Mouse (Mus musculus) R1 (cell line): ENCODE data around the gene Tekt3.
A peak's percentile ranks its signal among the peaks of the same experiment; 100 is the strongest.

Source experiments
- DNase-seq: peaks from one replicate; pipeline ENCODE4 v3.0.0-alpha.2; 2018; ENCODE audit warnings: low read depth, low spot score

Gene Tekt3

DNA sequence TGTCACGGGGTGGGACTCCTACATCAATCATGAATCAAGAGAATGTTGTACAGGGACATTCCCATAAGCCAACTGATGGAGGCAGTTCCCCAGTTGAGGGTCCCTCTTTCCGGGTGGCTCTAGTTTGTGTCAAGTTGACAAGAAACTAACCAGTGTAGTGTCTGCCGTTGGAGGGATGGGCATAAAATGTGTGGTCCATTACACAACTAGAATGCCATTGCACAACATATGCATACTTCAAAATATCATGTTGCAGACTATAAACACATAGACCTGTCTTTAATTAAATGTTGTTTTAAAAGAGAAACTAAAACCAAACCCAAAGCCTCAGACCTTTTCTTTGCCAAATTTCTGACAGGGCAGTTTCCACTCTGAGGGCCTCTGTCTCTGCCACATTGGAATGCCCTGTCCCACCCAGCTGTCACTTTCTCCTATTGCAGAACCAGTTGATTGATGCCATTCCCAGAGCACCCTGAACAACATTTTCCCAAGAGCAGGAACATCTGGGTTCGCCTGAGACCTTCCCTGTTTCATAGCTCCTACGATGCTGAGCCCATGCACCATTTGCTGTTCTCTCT lies 3.0 kb upstream of the Tekt3 start:
- DNase-seq = no peak

DNA sequence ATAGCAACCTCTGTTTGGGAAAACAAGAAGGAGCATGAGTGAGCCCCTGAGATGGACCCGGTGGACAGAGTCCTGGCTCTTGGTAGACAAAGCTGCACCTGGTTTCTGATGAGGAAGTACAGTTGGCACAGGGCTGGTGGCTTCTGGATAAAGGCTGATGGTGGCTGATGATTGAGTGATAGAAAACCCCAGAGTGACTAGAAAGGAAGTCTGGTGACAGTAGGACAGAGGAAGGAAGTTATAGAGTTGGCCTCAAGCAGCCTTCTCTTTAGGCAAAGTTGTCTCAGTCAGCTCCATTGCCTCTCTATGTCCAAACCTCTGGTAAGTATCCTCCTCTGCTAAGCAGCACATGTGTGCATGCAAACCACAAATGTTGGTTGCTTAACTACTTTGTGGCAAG lies 1.5 kb upstream of the Tekt3 start:
- no peak for DNase-seq

DNA sequence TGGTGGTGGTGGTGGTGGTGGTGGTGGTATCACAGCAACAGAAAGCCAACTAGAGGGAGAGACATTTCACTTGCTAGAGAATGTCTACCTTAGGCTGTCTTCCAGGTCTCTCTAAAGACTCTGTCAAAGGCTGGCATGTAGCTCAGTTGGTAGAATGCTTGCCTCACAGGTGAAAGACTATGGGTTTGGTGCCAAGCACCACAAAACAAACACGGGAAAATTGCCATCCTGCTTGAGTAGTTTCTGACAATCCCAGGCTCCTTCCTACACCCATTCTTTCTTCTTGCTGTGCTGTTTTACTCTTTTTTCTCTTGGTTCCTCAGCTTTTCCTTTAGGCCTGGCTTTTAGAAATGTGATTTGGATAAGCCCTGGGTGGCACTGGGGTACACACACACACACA lies 5.1 kb downstream of the Tekt3 start:
- no peak for DNase-seq

DNA sequence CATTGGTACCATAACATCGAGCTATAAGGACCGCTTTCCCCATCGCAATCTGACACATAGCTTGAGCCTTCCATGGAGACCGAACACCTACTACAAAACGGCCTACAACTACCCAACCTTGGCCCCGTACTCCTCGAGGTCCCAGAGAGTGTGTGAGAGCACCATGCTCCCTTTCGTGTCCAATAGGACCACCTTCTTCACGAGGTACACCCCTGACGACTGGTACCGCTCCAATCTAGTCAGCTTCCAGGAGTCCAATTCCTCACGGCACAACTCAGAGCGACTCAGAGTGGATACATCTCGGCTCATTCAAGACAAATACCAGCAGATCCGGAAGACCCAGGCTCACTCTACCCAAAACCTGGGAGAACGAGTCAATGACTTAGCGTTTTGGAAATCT lies 8.6 kb downstream of the Tekt3 start:
- no peak for DNase-seq

DNA sequence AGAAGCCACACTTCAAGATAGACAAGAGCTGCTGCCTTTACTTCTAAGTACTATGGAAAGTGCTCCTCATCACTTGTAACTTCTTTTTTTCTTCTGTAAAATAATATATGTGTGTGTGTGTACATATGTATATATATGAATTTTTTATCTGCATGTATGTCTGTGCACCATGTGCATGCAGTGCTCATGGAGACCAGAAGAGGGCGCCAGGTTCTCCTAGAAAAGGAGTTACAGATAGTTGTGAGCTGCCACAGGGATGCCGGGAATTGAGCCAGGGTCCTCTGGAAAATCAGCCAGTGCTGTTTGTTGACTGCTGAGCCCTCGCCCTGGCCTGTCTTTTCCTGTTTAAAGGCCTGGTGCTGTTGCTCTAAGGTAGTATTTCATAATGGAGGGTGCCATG lies 23.1 kb downstream of the Tekt3 start:
- DNase-seq = peak; percentile 60

DNA sequence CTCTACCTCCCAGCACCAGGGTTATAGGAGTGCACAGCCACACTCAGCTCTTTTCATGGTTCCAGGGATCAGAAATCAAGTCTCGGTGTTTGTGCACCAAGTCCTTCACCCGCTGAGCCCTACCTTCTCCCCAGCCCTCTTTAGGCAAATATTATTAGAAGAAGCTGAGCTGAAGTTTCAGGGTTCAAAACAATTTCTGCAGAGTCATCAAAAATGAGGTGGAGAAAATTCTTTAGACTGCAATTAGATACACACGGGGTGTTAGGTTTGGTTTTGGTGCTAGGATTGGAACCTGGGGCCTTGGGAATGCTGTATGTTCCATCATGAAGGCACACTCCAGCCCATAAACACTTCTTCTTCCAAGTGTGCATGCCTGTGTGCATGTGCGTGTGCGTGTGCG lies 27.2 kb downstream of the Tekt3 start:
- DNase-seq = no peak

DNA sequence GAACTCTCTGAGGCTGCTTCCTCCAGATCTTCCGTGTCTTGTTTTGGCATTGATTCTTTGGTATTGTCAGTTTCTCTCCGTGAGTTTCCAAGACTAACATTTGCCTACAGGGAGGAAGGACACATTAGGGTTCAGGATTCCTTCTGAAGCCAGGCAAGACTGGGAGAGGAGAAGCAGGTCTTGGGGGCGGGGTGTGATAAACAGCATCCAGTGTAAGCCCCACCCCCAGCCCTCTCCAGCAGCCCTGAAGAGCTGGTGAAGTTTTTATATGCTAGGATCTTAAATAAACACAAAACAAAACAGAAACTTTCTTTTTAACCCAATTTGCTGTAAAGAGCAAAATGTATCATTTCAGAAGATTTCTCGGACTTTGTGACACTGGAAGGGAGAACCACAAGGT lies 28.8 kb downstream of the Tekt3 start:
- peak; percentile 18 for DNase-seq

DNA sequence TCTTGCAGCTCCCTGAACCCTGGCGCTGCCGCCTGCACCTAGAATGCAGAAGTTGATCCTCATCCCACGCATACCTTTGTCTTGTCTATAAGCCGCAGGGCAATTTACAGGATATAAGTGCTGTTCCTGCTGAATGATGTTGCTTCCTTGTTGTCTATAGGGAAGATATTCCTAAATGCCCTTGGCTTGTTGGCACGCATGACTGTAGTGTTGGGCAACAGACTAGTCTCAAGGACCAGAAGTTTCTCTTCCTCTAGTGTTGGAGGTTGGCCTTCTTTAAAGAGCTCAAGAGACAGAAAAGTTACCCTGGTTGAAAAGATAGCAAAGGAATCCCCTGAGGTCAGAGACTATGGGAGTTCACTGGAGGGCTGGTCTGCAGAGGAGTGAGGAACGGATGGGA lies 29.5 kb downstream of the Tekt3 start:
- DNase-seq = no peak

DNA sequence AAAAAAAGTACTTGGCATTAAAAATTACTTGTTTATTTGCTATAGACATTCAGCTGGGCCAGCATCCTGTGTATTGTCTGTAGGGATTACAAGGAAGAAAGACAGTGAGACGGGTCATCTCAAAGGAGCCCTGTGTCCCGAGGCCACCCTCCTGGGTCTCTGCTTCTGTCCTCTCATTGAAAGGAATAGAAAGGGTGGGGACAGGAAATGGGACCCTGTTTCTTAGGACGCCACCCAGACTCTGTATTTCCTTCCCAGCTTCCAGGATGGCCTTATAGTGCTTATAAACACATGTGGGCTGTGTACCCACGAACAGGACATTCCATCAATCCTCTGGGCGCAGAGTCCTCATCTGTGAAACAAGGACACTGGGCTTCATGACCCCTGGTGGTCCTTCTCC lies 30.8 kb downstream of the Tekt3 start:
- no peak for DNase-seq

DNA sequence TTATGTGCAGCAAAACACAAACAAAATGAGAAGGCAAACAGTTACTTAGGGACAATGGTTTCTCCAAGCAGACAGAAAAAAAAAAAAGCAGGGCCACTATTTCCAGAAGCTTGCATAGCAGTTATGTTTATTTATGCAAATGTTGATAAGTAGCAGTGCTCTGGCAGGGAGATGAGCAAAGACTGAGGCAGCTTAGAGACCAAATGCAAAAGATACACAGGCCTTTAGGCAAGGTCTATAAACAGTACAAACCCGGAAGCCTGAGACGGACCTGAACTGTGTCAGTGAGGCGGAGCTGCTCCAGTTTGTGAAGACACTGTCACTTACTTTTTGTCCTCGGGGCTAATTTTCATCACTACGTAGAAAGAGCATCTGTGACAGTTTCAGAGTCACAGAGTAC lies 32.1 kb downstream of the Tekt3 start:
- DNase-seq = no peak

DNA sequence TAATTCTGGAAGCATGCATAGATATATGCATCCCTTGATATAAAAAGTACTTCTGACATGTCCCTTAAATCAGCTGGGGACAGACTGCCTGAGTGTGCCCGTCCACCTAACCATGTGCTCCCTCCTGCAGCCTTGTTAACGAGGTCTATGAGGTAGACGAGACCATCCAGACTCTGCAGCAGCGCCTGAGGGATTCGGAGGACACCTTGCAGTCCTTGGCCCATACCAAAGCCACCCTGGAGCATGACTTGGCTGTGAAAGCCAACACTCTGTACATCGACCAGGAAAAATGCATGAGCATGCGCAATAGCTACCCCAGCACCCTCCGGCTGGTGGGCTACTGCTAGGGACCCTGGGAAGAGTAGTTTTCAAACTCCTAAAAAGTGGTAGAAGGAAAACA lies 33.0 kb downstream of the Tekt3 start:
- DNase-seq = no peak

DNA sequence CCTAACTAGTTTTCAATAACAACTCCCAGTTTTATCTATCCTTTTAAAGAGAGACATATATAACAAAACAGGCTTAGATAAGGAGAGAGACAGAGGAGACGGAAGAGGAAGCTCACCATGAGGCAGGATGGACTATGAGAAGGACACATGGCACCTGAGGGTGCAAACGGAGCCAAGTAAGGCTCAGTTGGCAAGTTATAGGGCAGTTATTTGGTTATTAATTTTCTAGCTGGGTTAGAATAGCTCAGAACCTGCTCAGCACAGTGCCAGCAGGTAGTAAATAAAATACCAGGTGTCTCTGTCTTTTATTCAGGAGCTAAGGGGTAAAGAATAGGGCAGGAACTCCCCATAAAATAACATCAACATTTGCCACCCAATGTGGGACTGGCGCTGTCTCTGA lies 36.6 kb downstream of the Tekt3 start:
- no peak for DNase-seq

DNA sequence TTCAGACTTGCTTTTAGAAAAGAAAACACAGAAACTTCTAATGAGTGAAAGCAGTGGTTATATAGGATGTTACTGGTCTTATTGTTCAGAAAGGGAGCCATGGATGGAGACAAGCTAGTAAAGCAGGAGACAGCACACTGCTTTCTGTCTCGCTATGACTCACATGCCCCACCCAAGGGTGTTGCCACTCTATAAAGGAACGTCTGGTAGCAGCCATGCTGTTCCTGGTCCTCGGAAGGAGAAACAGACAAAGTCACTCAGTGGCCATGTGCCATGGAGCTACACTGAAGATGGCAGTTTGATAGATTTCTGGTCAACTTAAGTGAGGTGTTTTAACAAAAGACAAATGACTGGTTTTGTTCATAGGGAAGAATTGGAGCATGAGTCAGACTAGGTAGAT lies 37.9 kb downstream of the Tekt3 start:
- DNase-seq = no peak

DNA sequence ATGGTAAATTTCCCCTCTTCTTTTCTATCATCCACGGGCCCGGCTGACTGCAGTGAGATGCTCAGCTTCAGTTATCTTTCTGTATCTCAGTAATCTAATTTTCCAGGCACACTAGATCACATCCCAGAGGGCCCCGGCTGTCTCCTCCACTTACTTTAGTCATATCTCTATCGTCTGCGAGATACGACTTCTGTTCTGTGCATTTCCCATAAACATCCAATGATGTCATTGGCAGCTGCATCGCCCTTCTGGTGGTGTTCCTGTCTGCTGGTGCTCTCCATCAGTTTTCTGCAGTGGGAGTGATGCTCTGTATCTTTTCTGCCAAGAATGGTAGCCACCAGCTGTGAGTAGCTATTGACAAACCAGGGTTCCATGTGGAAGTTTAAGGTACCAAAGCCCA lies 41.8 kb downstream of the Tekt3 start:
- DNase-seq = no peak

DNA sequence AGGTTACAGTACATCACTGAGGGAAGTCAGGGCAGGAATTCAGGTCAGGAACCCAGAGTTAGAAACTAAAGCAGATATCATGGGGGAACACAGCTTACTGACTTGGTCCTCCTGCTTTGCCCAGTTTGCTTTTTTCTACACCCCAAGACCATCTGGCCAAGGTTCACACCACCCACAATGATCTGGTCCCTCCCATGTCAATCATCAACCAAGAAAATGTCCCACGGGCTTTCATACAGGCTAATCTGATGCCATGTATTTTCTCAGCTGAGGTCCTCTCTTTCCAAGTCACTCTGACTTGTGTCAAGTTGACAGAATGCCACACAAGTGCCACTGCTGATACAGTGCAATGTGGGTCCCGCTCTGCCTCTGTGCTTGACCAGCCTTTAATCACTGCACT lies 42.6 kb downstream of the Tekt3 start:
- DNase-seq = no peak

DNA sequence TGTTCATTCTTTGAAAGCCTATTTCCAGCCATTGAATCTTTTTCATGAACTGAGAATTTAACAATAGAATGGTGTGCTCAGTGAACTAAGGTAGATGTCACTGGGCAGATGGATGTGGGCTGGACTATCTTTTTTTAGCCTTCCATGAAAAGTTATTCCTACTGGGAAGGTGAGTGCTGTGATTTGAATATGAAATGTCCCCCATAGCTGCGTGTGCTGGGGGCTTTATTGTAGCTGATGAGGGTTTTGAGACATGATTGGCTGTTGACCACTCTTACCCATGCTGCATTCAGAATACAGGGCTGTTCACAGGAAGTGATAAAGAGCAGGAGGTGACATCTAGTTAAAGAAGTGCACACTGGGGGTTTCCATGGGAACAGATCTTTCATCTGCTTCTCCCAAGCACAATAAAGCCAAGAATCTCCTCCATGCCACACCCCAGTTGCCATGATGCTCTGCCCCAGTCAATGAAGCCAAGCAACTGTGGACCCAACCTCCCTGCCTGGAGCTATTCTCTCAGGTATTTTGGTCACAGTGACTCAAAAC lies 47.8 kb downstream of the Tekt3 start:
- DNase-seq = peak; percentile 94

DNA sequence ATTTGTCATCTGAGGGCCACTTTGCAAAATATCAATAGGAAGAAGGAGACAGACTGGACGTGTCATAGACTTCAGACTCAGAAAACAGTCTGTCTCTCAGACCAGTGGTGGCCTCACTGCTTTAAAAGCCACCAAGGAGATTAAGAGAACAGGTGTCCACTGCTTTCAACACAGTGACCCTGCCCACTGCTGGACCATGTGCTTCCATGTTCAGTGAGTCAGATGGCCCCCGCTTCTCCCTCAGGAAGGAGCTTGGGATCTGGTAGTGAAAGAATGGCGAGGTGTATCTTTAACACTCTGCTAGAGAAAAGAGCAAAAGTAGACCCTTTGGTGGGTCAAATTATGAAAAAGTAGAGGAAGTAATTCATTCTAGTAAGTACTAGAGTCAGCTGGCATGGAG lies 48.9 kb downstream of the Tekt3 start:
- DNase-seq = no peak

DNA sequence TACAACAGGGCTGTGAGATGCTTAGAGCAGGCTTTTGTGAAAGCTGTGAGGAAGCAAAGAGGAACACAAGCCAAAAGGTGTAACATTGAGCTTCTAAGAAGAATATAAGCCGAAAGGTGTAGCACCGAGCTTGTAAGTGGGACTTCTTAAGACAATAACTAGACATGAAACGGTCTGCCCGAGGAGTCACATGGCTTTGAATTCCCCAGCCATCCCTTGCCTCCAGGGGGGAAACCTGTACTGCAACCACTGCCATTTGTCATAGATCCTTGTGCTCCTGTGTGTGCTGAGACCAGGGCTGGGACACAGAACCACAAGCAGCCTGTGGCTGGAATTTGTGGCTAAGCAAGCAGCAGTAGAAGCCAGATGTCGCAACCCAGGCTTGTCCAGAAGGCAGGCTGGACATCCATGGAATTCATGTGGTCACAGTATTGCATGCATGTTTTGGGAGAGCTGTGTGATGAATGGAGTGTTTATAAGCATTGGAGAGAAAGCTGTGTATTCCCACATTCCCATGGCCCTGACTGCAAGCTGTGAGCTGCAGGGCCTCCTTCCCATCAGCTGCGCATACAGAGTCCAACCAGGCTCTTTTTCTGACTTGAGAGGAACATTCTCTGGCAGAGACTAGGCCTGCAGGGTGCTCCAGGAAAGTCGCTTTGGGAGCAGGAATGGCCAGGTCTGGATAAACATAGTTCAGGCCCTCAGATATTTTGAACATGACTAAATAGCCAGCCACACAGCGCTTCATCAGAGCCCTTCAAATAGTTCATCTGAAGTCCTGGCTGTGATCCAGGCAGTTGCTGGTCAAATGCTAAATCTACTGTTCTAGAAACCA lies 53.6 kb downstream of the Tekt3 start:
- no peak for DNase-seq

DNA sequence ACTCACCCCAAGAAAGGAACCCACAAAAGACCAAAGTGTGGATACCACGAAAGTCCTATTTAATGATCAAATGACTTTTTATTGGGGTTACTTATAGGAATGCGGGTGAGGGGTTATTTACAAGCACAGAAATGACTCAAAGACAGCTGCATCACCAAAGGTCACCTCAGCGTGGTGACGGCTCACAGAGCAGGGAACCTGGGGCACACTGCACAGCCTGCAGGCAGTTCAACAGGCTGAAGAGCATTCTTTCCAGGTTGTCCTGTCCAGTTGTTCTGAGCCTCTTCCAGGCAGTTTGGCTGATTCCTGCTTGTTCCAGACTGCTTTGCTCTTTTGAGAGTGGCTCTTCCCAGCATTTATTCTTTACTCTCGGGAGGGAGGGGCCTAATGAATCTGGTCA lies 55.2 kb downstream of the Tekt3 start:
- no peak for DNase-seq

DNA sequence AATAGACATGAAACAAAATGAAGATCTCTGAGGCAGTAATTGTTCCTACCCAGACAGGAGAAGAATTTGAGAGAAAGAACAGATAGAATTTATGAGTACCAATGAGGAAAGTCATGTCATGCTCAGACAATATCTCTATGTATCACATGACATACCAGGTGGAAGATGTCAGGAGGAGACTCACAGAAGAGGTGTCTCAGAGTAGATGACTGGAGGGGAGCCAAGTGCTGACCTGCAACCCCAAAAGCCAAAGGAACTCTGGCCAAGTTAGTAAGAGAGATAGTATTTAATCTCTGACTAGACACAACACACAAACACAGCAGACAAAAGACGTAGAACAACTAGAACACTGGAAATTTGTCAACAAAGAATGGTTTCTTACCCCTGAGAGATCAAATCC lies 55.8 kb downstream of the Tekt3 start:
- DNase-seq = no peak

DNA sequence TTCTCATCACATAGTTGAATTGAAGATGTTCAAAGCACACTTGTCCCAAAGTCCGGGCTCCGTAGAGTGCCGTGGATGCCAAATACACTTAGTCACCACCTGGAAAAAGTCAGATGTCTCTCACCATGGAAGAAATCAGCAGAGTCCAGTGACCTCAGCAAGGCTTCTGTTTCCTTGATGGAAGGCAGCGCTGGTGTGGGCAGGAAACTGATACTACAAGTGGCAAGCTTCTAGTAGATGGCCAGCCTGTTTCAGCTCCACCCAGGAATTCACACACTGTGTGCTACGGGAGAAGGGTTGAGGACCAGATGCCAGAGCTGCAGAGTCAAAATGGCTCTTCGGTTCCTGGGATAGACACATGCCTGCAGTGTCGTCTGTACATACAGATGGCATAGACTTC lies 58.3 kb downstream of the Tekt3 start:
- DNase-seq = no peak

DNA sequence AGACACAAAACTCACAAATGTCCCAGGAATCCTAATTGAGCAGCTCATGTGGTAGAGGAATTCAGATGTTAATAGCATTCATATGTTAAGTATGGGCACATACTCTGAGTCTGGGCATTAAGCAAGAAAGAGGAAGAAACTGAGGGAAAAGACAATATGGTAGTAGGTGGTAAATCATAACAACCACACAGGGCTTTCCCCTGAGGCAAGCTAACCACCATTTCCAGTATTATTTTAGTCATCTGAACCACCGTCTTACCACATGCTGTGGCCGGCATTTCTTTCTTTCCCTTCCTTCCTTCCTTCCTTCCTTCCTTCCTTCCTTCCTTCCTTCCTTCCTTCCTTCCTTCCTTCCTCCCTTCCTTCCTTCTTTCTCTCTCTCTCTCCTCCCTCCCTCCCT lies 60.8 kb downstream of the Tekt3 start:
- peak; percentile 53 for DNase-seq

DNA sequence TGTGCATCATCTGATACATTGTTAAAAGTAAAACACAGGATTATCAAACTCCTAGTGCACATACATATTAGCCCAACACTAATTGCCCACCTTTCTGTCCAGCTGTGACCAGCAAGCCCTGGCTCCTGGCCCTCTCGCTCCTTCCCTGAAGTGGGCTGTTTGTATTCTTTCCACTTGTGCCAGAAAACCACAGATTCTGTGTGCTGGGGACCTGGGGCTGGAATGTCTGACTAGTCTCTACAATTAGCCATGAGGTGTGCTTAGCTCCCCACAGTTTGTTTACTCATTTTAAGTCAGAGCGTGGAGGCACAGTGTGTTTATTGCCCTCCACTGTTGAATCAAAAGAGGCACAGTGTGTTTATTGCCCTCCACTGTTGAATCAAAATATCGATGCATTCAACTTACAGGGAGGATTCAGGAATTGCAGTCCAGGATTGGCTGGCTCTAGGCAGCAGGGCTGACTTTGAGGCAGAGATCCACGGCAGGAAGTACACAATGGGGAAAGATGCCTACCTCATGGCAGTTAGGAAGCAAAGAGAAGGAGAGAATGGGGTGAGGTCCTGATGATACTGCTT lies 61.4 kb downstream of the Tekt3 start:
- no peak for DNase-seq
